Mouse (Mus musculus) liver, embryonic 14.5 days (tissue): ENCODE data around the gene Nck1. TPM values are rescaled to one million over a fixed set of nuclear protein-coding genes. Genes with fewer than 3 reads are reported as not detected.

Experiments used
- ATAC-seq: fragments of 200-750 bp; cut with Nextera tagmentation; 2 replicates; pipeline ENCODE4 v1.8.0; 2017; ENCODE audit warnings: moderate number of reproducible peaks, mild to moderate bottlenecking, moderate library complexity; ENCODE audit not compliant: insufficient read depth
- DNase-seq, 3 experiments: peaks; one replicate each; pipeline ENCODE4 v3.0.0-alpha.2; 2012 to 2013; ENCODE audit warnings: low read depth in 3 of 3, low spot score in 3 of 3
- H3K27ac ChIP-seq: fragments of 300-500 bp; sonication (generic); 2 replicates; pipeline ENCODE4 v1.5.1; 2014; ENCODE audit warnings: moderate library complexity, mild to moderate bottlenecking, control low read depth, inconsistent platforms
- H3K27me3 ChIP-seq: fragments of 300-500 bp; sonication (generic); 2 replicates; pipeline ENCODE4 v1.6.1; 2014; ENCODE audit warnings: mild to moderate bottlenecking, low read length, moderate library complexity; ENCODE audit not compliant: control insufficient read depth, insufficient read depth
- H3K36me3 ChIP-seq: fragments of 300-500 bp; sonication (generic); replicated peaks from 2 replicates; pipeline ENCODE4 v1.6.1; 2014; ENCODE audit warnings: low read depth; ENCODE audit not compliant: control insufficient read depth, insufficient read depth
- H3K4me1 ChIP-seq, 2 experiments: fragments of 200-500 bp in 1 of 2; fragments of 300-500 bp in 1 of 2; sonication (generic) in 1 of 2; replicated peaks; 2 replicates each; pipeline ENCODE4 v1.6.1; 2012 to 2014; ENCODE audit warnings: antibody characterized with exemption in 1 of 2, inconsistent platforms in 1 of 2, low read length in 1 of 2; ENCODE audit not compliant: control insufficient read depth in 2 of 2, insufficient read depth in 2 of 2
- H3K4me2 ChIP-seq: fragments of 300-500 bp; sonication (generic); 2 replicates; pipeline ENCODE4 v1.6.1; 2014; ENCODE audit warnings: low read depth, mild to moderate bottlenecking, control low read depth, moderate library complexity
- H3K4me3 ChIP-seq, 2 experiments: fragments of 200-500 bp in 1 of 2; fragments of 300-500 bp in 1 of 2; sonication (generic) in 1 of 2; 2 replicates each; pipeline ENCODE4 v1.5.1; 2012 to 2014; ENCODE audit warnings: low read depth in 2 of 2, low read length in 2 of 2, mild to moderate bottlenecking in 2 of 2, control low read depth in 1 of 2, inconsistent platforms in 1 of 2, moderate library complexity in 1 of 2; ENCODE audit not compliant: insufficient read depth in 1 of 2
- H3K9ac ChIP-seq: fragments of 300-500 bp; sonication (generic); replicated peaks from 2 replicates; pipeline ENCODE4 v1.6.1; 2014; ENCODE audit warnings: mild to moderate bottlenecking, control low read depth, moderate library complexity
- H3K9me3 ChIP-seq: fragments of 300-500 bp; sonication (generic); 2 replicates; pipeline ENCODE4 v1.6.1; 2016; ENCODE audit warnings: low read length, mixed read lengths; ENCODE audit not compliant: control insufficient read depth
- CTCF ChIP-seq: IDR thresholded peaks from 2 replicates; pipeline ENCODE4 v1.5.1; 2016; ENCODE audit warnings: antibody characterized with exemption, low read depth, control low read depth
- EP300 ChIP-seq: IDR thresholded peaks from 2 replicates; pipeline ENCODE4 v1.6.1; 2016; ENCODE audit warnings: antibody characterized with exemption, low read depth
- WGBS: fragments of 180-500 bp; shearing (Covaris S2); extraction: QIAGEN DNeasy Blood & Tissue Kit; methylation state at CpG from one replicate; pipeline ENCODE4 v1.1.7; 2014; ENCODE audit not compliant: insufficient replicate concordance; 5-methylcytosine and 5-hydroxymethylcytosine counted together
- polyA plus RNA-seq, 2 experiments: library from polyadenylated mRNA; depleted of rRNA in 1 of 2; stranded (reverse) in 1 of 2; unstranded in 1 of 2; fragments of >200 nt; fragmentation: Nextera tagmentation in 1 of 2; extraction: Ambion mirVana in 1 of 2; gene quantifications; 2 replicates each; pipeline versions ENCODE4 v1.2.1 to v1.2.3; 2012 to 2014

Nck1 gene
- polyA plus RNA-seq, 2 experiments: 12.9 to 18.3 TPM

- no peak for ATAC-seq
- TF ChIP-seq CTCF: no peak
- no peak for TF ChIP-seq EP300
- H3K27ac ChIP-seq: no peak overlapping the region
- peaks cover 3 to 7% of the 10 kb centered on the region in 2 experiments for H3K4me1 ChIP-seq
- no peak overlapping the region for H3K4me3 ChIP-seq
- WGBS: 61% methylated on average over 13 of the region's 13 CpGs
- no peaks in the 10 kb centered on the region for H3K9me3 ChIP-seq
- H3K4me2 ChIP-seq: no peak overlapping the region
- DNase-seq: no peak
- H3K36me3 ChIP-seq: no peaks in the 10 kb centered on the region
- H3K9ac ChIP-seq: no peak overlapping the region
- H3K27me3 ChIP-seq: no peaks in the 10 kb centered on the region
Measured at GRCm38 (mm10) chr9:100581543-100582492, 35.9 kb upstream of the Nck1 start.

DNA sequence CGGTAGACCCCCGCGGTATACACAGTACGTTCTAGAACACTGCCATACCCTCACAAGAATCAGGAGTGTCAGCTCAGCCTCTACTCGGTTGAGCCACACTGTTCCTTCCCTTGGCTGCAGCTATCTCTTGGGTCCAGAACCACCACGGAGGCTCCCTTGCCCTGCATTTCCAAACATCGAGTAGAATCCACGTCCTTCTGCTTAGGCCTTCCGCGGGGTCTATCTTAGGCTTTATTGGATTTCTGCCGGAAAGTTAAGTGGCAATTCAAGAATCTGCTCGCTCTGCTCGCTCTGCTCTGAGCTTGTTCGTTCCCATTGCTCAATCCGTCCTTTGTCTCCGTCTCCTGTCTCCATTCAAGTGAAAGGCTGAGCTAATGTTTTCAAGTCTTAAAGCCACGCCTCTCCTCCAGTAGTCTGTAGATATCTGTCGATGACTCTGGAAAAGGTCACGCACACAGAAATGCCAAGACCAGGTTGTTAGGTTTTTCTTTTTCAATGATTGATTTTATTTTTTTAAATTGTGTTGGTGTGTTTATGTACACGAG lies 34.3 kb upstream of the Nck1 start:
- Histone ChIP-seq H3K27me3 (no peaks in the 10 kb centered on the region), H3K4me2 (no peak overlapping the region), H3K27ac (no peak overlapping the region), H3K4me1 (peaks cover 3 to 7% of the 10 kb centered on the region in 2 experiments), H3K9me3 (no peaks in the 10 kb centered on the region), H3K4me3 (no peak overlapping the region), H3K36me3 (no peaks in the 10 kb centered on the region), H3K9ac (no peak overlapping the region)
- 62% methylated on average over 20 of the region's 20 CpGs for WGBS
- TF ChIP-seq CTCF: no peak
- TF ChIP-seq EP300: no peak
- DNase-seq: no peak
- no peak for ATAC-seq

DNA sequence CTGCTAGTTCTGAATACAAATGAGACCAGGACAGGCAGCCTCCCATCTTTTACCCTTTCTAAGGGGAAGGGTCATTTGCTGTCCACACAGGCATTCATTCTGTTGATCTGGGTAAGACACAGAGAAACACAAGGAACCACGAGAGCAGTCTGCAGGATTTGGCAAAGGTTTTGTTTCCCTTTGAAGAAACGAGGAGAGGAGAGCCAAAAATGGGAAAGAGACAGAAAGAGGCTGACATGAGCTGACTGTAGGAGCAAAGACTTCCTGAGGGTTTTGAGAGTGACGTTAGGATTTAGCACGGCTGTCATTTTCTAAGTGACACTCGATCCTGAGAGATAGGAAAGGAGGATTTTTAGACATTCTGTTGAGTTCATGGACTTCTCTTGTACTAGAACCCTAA lies 28.0 kb upstream of the Nck1 start:
- 35% methylated on average over 5 of the region's 5 CpGs for WGBS
- TF ChIP-seq EP300 (no peak), CTCF (no peak)
- no peak overlapping the region for H3K9ac ChIP-seq
- no peak overlapping the region for H3K4me2 ChIP-seq
- no peaks in the 10 kb centered on the region for H3K36me3 ChIP-seq
- no peaks in the 10 kb centered on the region for H3K9me3 ChIP-seq
- DNase-seq (no peak), ATAC-seq (no peak)
- no peaks in the 10 kb centered on the region for H3K4me1 ChIP-seq
- H3K27me3 ChIP-seq: peaks cover 26% of the 10 kb centered on the region
- no peak overlapping the region for H3K4me3 ChIP-seq
- H3K27ac ChIP-seq: no peak overlapping the region

DNA sequence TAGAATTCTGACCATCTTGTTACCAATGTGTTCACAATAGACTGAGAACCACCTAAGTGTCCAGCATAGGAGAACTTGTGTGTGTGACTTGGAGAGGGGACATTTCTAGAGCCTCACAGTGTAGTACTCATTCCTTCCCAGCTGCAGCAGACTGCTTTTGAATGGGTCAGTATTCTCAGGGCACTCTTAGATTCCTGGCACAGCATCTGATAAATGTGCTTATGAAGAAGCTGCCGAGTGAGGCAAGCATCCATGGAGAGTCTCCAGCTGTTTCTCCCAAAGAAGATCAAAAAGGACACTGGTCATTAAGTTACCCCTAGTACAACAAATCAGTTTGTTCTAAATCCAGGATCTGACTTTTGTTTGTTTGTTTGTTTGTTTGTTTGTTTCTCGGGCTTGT lies 27.4 kb upstream of the Nck1 start:
- ATAC-seq (no peak), DNase-seq (no peak)
- Histone ChIP-seq H3K4me3 (no peak overlapping the region), H3K4me1 (no peaks in the 10 kb centered on the region), H3K9ac (no peak overlapping the region), H3K27ac (no peak overlapping the region), H3K4me2 (no peak overlapping the region), H3K27me3 (peaks cover 26% of the 10 kb centered on the region), H3K36me3 (no peaks in the 10 kb centered on the region), H3K9me3 (no peaks in the 10 kb centered on the region)
- WGBS: 64% methylated on average over 2 of the region's 2 CpGs
- TF ChIP-seq EP300: no peak

DNA sequence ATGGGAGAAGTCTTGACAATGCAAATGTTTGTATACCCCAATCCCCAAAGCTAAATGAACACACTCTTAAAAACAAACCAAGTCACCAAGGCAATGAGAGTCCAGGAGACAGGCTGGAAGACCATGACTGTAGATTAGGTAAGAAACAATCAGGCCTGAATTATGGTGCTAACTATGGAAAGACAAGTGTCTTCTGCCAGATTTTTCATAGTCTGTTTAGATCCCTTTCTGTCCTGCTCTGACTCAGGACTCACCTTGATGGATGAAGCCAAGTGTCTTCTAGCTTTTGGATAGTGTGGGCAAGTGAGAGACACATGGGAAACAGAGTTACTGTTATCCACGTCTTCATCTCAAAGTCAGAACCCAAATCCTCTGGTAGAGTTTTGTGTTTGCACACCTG lies 25.6 kb upstream of the Nck1 start:
- Histone ChIP-seq H3K4me1 (no peaks in the 10 kb centered on the region), H3K4me3 (no peak overlapping the region), H3K36me3 (no peaks in the 10 kb centered on the region), H3K27me3 (peaks cover 26% of the 10 kb centered on the region), H3K9ac (no peak overlapping the region), H3K27ac (no peak overlapping the region), H3K4me2 (no peak overlapping the region), H3K9me3 (no peaks in the 10 kb centered on the region)
- TF ChIP-seq EP300: no peak
- TF ChIP-seq CTCF: no peak
- WGBS: 61% methylated on average over 1 of the region's 1 CpGs
- no peak for DNase-seq
- ATAC-seq: no peak
